Mouse (Mus musculus): ENCODE results near the gene Vipr1. TPM values are rescaled to one million over a fixed set of nuclear protein-coding genes. Genes with fewer than 3 reads are reported as not detected.
A peak's percentile ranks its signal among the peaks of the same experiment; 100 is the strongest.
"Not testable (repeated sequence)": the region's sequence is repeated elsewhere in the genome, so short reads cannot be mapped to it uniquely, and the experiment has no call there.

Vipr1 gene
- polyA plus RNA-seq (2015; fragmentation: Nextera tagmentation; extraction: Ambion mirVana): 1.3 and 1.4 TPM in 2 replicates

- peak; percentile 76 for DNase-seq (ENCODE audit: low spot score)
Measured at GRCm38 (mm10) chr9:121642401-121643181, at the start of gene Vipr1. Vipr1 (plus strand) TSS chr9:121642716.

GRCm38 (mm10) chr9:121592948-121593550 lies 49.5 kb upstream of the Vipr1 start:
- DNase-seq (ENCODE audit: low spot score): no peak

DNA sequence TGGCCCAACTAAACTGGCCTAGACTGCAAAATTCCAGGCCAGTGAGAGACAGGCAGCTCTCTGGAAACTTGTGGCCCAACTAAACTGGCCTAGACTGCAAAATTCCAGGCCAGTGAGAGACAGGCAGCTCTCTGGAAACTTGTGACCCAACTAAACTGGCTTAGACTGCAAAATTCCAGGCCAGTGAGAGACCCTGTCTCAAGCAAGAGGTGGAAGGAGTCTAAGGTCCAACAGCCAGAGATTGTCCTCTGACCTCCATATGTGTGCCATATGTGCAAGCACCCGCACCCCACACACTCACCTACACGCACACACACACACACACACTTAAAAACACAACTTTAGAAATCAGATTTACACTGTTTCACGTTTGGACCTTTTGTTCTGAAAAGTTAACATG lies 48.7 kb upstream of the Vipr1 start:
- not testable (repeated sequence) for DNase-seq (ENCODE audit: low spot score)

GRCm38 (mm10) chr9:121594771-121595170 lies 47.7 kb upstream of the Vipr1 start:
- no peak for DNase-seq (ENCODE audit: low spot score)

- no peak for DNase-seq (ENCODE audit: low spot score)
Measured at GRCm38 (mm10) chr9:121598106-121598505, 44.4 kb upstream of the Vipr1 start.

GRCm38 (mm10) chr9:121599551-121599950 lies 43.0 kb upstream of the Vipr1 start:
- DNase-seq (ENCODE audit: low spot score): no peak

- no peak for DNase-seq (ENCODE audit: low spot score)
Measured at GRCm38 (mm10) chr9:121600201-121600860, 42.2 kb upstream of the Vipr1 start.

DNA sequence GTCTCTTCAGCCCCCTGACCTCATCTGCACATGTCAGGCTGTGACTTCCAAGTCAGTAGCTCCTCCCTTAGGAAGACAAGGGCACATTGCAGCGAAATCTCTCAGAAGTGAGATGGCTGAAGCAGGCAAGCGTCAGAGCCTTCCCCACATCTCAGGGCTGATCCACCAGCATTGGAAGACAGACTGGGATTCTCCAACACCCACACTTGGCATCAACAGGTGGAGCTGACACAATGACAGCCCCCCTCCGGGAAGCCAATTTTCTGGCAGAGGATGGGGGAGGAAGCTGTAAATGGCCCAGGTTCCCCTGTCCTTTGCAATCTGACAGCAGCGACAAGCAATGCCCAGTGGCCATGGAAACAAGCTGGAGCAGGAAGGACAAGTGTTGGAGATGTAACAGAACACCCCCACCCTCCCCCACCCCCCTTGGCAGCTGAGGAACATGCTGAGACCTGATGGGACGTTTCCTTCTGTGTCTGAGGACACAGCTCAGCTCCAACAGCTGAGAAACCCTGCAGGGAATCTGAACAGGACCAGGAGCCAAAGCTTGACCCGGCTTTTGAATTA lies 41.6 kb upstream of the Vipr1 start:
- DNase-seq (ENCODE audit: low spot score): no peak

GRCm38 (mm10) chr9:121602381-121602780 lies 40.1 kb upstream of the Vipr1 start:
- DNase-seq (ENCODE audit: low spot score): peak; percentile 16

DNA sequence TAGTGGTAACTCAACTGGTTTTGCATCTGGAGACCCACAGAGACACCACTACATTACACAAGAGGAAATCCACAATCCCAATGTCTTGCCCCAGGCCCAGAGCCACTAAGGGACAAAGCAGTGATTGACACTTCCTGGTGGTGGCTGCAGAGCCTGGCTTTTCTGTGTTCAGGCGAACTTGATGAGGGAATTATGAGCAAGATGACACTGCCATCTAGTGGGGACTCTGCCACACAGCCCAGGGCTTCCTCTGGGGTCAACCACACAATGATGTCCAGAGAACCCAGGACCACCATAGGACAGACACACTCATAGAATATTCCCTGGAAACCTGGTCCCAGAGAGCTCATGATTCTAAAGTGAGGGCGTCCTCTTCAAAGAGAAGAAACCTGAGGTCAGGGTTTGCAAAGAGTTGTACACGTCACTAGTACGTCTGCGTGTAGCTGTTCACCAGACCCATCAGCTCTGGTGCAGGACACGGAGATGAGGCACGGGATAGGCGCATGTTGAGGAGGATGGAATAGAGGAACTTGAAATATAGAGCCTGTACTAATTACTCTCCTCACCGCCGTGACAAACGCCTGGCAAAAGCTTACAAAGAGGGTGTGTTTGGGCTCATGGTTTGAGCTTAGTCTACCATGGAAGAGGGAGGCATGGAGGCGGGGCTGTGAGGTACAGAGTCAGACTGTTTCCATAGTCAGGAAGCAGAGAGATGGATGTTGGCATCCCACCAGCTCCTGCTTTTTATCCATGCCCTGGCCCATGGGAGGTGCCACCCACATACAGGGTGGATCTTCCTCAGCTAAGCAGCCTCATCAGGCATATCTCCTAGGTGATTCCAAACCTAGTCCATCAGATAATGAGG lies 36.9 kb upstream of the Vipr1 start:
- DNase-seq (ENCODE audit: low spot score): peak; percentile 63

DNA sequence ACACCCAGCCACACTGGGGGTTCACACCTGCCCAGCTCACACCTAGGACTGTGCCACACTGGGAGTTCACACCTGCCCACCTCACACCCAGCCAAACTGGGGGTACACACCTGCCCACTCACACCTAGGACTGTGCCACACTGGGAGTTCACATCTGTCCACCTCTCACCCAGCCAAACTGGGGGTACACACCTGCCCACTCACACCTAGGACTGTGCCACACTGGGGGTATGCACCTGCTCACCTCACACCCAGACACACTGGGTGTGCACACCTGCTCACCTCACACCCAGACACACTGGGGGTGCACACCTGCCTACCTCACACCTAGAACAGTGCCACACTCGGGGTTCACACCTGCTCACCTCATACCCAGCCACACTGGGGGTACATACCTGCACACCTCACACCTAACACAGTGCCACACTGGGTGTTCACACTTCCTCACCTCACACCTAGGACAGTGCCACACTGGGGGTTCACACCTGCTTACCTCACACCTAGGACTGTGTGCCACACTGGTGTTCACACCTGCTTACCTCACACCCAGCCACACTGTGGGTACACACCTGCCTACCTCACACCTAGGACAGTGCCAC lies 35.9 kb upstream of the Vipr1 start:
- DNase-seq (ENCODE audit: low spot score): no peak

- no peak for DNase-seq (ENCODE audit: low spot score)
Measured at GRCm38 (mm10) chr9:121609381-121609780, 33.1 kb upstream of the Vipr1 start.

- no peak for DNase-seq (ENCODE audit: low spot score)
Measured at GRCm38 (mm10) chr9:121613192-121613591, 29.3 kb upstream of the Vipr1 start.

DNA sequence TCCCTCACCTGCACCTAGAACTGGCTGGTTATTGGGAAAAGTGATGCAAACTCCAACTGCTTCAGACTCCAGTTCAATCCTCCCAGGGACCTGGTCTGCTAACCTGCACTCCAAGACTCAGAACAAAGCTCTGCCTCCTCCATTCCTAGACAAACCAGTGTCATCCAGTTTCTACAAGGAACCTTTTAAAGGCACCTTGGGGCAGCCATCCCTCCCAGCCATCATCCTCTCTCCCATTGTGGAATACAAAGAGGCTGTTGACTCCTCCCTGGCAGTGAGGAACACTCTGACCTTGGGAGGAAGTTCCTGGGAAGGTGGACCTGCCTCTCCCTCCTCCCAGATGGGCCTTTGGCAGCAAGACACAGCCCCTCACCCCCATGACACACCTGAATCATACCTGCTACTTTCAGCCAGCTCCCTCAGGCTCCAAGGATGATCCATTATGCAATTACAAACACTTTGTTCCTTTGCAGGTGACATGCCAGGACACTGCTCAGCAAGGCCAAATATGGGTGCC lies 28.2 kb upstream of the Vipr1 start:
- DNase-seq (ENCODE audit: low spot score): no peak

DNA sequence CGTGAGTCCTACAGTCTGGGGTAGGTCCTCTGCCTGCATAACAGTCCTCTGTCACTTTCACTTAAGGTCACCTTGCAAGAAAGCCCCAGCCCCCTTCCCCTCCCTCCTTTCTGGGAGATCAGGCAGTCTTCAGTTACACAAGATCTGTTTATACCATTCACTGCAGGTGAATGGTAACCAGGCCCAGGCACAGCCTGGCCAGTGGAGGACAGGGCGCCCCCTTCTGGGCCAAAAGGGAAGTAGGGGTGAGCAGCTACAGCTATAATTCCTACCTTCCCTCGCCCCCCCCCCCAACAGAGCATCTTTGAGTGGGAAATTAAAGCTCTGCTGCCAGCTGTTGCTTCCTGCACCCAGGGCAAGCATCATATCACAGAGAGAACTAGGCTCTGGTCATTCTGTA lies 26.0 kb upstream of the Vipr1 start:
- peak; percentile 15 for DNase-seq (ENCODE audit: low spot score)

GRCm38 (mm10) chr9:121619441-121619840 lies 23.1 kb upstream of the Vipr1 start:
- DNase-seq (ENCODE audit: low spot score): no peak

DNA sequence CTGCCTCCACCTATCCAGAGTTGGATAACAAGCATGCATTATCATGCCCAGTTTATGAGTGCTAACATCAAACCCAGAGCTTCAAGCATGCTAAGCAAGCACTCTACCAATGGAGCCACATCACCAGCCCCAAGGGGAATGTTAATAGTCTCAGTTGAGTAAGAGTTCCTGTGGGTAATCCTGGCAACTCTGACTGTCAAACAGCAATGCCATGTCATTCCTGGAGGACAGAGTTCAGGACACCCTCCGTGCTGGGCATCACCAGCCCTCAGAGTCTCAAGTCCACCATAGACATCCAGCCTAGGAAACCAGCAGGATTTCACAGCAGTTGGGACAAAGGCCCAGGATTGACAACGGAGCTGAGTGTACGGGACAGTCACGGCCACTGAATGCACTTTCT lies 19.3 kb upstream of the Vipr1 start:
- no peak for DNase-seq (ENCODE audit: low spot score)

DNA sequence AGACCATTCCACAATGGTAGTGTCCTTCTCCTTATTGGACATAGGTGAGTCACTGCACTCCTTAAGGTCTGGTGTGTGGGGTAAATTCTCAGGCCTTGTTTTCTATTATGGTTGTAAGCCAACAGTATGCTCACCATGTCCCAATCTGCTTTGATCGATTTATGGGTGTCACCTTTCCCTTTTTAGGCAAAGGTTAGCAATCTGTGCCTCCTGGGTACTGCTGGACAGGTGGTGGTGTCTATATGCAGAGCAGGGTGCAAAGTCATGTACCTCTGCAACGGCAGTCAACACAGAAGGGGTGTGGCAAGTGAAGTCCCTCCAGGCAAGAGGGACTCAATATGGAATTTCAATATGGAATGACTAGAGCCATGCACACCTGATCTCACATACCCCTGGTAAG lies 17.6 kb upstream of the Vipr1 start:
- no peak for DNase-seq (ENCODE audit: low spot score)

GRCm38 (mm10) chr9:121630627-121631026 lies 11.9 kb upstream of the Vipr1 start:
- DNase-seq (ENCODE audit: low spot score): no peak

DNA sequence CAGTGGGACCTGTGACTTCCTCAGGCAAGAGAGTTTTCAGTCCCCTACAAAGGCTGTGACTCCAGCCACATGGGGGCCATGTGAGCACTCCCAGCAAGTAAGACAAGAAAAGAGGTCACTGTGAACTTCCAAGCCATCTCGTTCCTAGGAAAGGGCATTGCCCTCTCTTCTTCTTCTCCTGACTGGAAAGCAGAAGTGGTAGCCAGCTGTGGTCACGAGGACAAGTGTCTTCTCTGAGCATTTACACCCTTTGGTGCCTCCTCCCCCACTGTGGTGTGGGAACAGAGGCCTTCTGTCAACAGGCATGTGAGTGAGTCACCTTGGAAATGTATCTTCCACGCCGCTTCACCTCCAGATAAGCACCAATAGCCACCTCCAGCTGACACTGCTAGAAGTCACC lies 10.6 kb upstream of the Vipr1 start:
- no peak for DNase-seq (ENCODE audit: low spot score)
